Mouse (Mus musculus): ENCODE measurements at regions not wholly inside any gene's neighbourhood (a gene's known extent, or its start where the extent isn't known, plus 50 kb on each side); places are given as distances from the start of the nearest gene placed in this dataset.
"Not testable (repeated sequence)": the region's sequence is repeated elsewhere in the genome, so short reads cannot be mapped to it uniquely, and the experiment has no call there.

- not testable (repeated sequence) for TF ChIP-seq POLR2A (IDR thresholded peaks at IDR 0.05; ENCODE audit: control insufficient read depth in 1 of 2, insufficient read depth in 1 of 2, low read depth in 1 of 2, low read length in 2 of 2, poor library complexity in 1 of 2); TAL1 (IDR thresholded peaks at IDR 0.05; ENCODE audit: low read length); CTCF (IDR thresholded peaks at IDR 0.05 in 2 of 3, conservative IDR thresholded peaks at IDR 0.05 in 1 of 3; ENCODE audit: control insufficient read depth in 1 of 3, insufficient read depth in 1 of 3, low read depth in 2 of 3, low read length in 3 of 3, poor library complexity in 1 of 3, severe bottlenecking in 1 of 3); JUND (IDR thresholded peaks at IDR 0.05; ENCODE audit: low read depth, low read length); POLR2AphosphoS5 (IDR thresholded peaks at IDR 0.05; ENCODE audit: borderline replicate concordance, low read depth, low read length); EP300 (IDR thresholded peaks at IDR 0.05; ENCODE audit: low read depth in 1 of 2, low read length in 2 of 2); NRF1 (IDR thresholded peaks at IDR 0.05; ENCODE audit: insufficient read depth, low read depth, low read length, poor library complexity, severe bottlenecking); MAX (IDR thresholded peaks at IDR 0.05; ENCODE audit: low read length); ZNF384 (IDR thresholded peaks at IDR 0.05; ENCODE audit: low read depth, low read length)
Measured at GRCm38 (mm10) chr12:115242661-115243060, 804.9 kb upstream of the Zfp386 start.

Data from MEL (cell line).